Mouse (Mus musculus) granulocyte monocyte progenitor cell, adult 5-6 weeks (primary cell): ENCODE data around the gene Tle6. TPM values are rescaled to one million over a fixed set of nuclear protein-coding genes. Genes with fewer than 3 reads are reported as not detected.

ENCODE experiments used
- ATAC-seq: replicated peaks from 2 replicates; pipeline ENCODE4 v1.8.0; 2016; ENCODE audit warnings: mild to moderate bottlenecking, moderate TSS enrichment, inconsistent platforms; ENCODE audit not compliant: poor library complexity, severe bottlenecking
- total RNA-seq, 2 experiments: library from RNA; stranded (forward) in 1 of 2; stranded (reverse) in 1 of 2; fragments of 200-712, 200-1000 nt in 1 of 2; fragments of >200 nt in 1 of 2; fragmentation: Nextera tagmentation in 1 of 2; gene quantifications; 2 replicates each; pipeline ENCODE4 v1.2.3; 2014 to 2017

Tle6 gene
- total RNA-seq, 2 experiments from 2014 or later, result 7.9 to 26.0 TPM

- ATAC-seq, result 0 out of 2 replicates have a peak, but pooled peaks have one; percentile 2
Measured at GRCm38 (mm10) chr10:81626101-81626993, 25.5 kb upstream of the Tle6 start.

- ATAC-seq, result no peak
Measured at GRCm38 (mm10) chr10:81623441-81623840, 22.6 kb upstream of the Tle6 start.

- ATAC-seq, result no peak
Measured at GRCm38 (mm10) chr10:81620786-81621185, 19.9 kb upstream of the Tle6 start.

GRCm38 (mm10) chr10:81619976-81620375 lies 19.1 kb upstream of the Tle6 start:
- no peak for ATAC-seq

GRCm38 (mm10) chr10:81615486-81615885 lies 14.6 kb upstream of the Tle6 start:
- no peak for ATAC-seq

GRCm38 (mm10) chr10:81612779-81613178 lies 11.9 kb upstream of the Tle6 start:
- no peak for ATAC-seq

- ATAC-seq, result no peak
Measured at GRCm38 (mm10) chr10:81608308-81608707, 7.4 kb upstream of the Tle6 start.

- ATAC-seq, result peak; percentile 73
Measured at GRCm38 (mm10) chr10:81605974-81606751, 5.3 kb upstream of the Tle6 start, which contains the start of gene BC025920. Gene BC025920, plus strand, starts transcription at chr10:81606270.

- no peak for ATAC-seq
Measured at GRCm38 (mm10) chr10:81605666-81605973, 4.7 kb upstream of the Tle6 start.

GRCm38 (mm10) chr10:81604968-81605665 lies 4.2 kb upstream of the Tle6 start:
- peak; percentile 31 for ATAC-seq

- no peak for ATAC-seq
Measured at GRCm38 (mm10) chr10:81604019-81604967, 3.4 kb upstream of the Tle6 start.

GRCm38 (mm10) chr10:81602741-81603151 lies 1.9 kb upstream of the Tle6 start:
- ATAC-seq, result peak; percentile 26

GRCm38 (mm10) chr10:81601396-81601905 lies 578 bp upstream of the Tle6 start:
- no peak for ATAC-seq

GRCm38 (mm10) chr10:81600096-81600495 lies 777 bp downstream of the Tle6 start:
- no peak for ATAC-seq

- no peak for ATAC-seq
Measured at GRCm38 (mm10) chr10:81599630-81600029, 1.2 kb downstream of the Tle6 start.

GRCm38 (mm10) chr10:81598871-81599270 lies 2.0 kb downstream of the Tle6 start:
- ATAC-seq, result no peak

GRCm38 (mm10) chr10:81598342-81598741 lies 2.5 kb downstream of the Tle6 start:
- no peak for ATAC-seq

GRCm38 (mm10) chr10:81597137-81597950 lies 3.5 kb downstream of the Tle6 start:
- peak; percentile 41 for ATAC-seq

GRCm38 (mm10) chr10:81596611-81597010 lies 4.3 kb downstream of the Tle6 start:
- ATAC-seq, result no peak
